Mouse (Mus musculus) cortical plate, adult 2 months (tissue): ENCODE data around the gene Marveld3. TPM values are rescaled to one million over a fixed set of nuclear protein-coding genes. Genes with fewer than 3 reads are reported as not detected.

Experiments
- H3K27ac ChIP-seq: fragments of 200-500 bp; 2 replicates; pipeline ENCODE4 v1.5.1; 2012; ENCODE audit warnings: low read length, control low read depth, inconsistent platforms; ENCODE audit not compliant: insufficient read depth
- H3K4me1 ChIP-seq: fragments of 200-500 bp; 2 replicates; pipeline ENCODE4 v1.6.1; 2011; ENCODE audit warnings: low read length; ENCODE audit not compliant: control insufficient read depth, insufficient read depth
- H3K4me3 ChIP-seq: fragments of 200-500 bp; 2 replicates; pipeline ENCODE4 v1.5.1; 2011; ENCODE audit warnings: mild to moderate bottlenecking, low read length, control low read depth; ENCODE audit not compliant: insufficient read depth
- CTCF ChIP-seq: fragments of 200-500 bp; IDR thresholded peaks from 2 replicates; pipeline ENCODE4 v1.5.1; 2011; ENCODE audit warnings: mild to moderate bottlenecking, control low read depth, low read length; ENCODE audit not compliant: insufficient read depth; ENCODE audit errors: extremely low read depth
- POLR2A ChIP-seq: fragments of 200-500 bp; IDR thresholded peaks from 2 replicates; pipeline ENCODE4 v1.6.1; 2011; ENCODE audit warnings: mild to moderate bottlenecking, low read length, control low read depth; ENCODE audit not compliant: insufficient read depth; ENCODE audit errors: extremely low read depth
- polyA plus RNA-seq: library from polyadenylated mRNA; depleted of rRNA; stranded (reverse); fragments of >200 nt; gene quantifications from 2 replicates; pipeline ENCODE4 v1.2.3, GENCODE M21; 2012; rRNA removed

Gene Marveld3
- polyA plus RNA-seq, 1 experiment, result 0.19 TPM

DNA sequence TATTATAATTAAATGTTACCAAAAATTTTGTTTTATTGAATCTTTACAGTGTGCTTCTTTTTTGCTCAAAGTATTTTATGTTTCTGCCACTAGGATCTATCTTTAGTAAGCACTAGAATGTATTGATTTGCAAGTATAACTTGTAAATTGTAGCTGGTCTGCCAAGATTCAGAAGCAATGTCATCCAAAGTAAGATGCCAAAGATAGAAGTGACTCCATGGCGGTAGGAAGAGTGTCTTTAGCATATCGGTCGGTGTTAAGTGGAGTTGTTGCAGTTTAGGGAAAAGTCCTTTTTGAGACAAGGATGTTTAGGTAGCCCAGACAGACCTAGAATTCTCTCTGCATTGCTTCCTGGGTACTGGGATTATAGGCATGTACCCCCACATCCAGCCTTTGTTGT, 55.1 kb downstream of the Marveld3 start:
- H3K4me1 ChIP-seq, result peaks cover 11% of the 10 kb centered on the region
- H3K4me3 ChIP-seq, result no peak overlapping the region
- no peak overlapping the region for H3K27ac ChIP-seq
- TF ChIP-seq POLR2A, result no peak
- TF ChIP-seq CTCF, result no peak

DNA sequence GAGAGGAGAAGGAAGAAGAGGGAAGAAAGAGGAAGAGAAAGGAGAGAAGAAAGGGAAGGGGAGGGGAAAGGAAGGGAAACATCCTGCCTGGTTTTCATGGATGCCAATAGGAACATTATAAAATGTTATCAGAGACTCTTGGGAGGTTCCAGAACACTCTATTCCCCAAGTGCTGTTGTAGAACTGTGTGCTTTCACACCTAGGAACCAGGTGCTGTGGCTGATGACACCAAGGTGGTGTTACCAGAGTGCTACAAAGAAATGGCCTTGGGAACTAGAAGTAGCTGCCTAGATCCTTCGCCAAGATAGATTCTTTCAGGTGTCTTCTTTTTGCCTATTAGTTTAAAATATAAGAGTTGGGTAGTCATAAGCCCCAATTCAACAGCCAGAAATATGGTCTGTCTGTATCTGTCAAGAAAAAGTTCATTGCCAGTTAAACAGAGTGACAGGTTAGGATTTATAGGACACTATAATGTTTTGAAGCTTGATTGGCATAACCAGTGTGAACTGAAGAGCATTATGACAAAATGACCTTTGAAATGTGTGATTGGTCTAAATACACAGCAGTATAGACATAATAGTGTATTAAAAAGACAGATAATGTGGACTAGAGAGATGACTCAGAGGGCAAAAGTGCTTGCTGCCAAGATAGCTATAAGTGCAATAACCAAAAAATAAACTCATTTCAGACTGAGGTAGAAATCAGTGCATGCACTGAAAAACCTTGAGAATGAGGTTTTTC, 56.9 kb downstream of the Marveld3 start:
- Histone ChIP-seq H3K27ac (no peak overlapping the region), H3K4me1 (peaks cover 11% of the 10 kb centered on the region), H3K4me3 (no peak overlapping the region)
- TF ChIP-seq CTCF (no peak), POLR2A (no peak)

DNA sequence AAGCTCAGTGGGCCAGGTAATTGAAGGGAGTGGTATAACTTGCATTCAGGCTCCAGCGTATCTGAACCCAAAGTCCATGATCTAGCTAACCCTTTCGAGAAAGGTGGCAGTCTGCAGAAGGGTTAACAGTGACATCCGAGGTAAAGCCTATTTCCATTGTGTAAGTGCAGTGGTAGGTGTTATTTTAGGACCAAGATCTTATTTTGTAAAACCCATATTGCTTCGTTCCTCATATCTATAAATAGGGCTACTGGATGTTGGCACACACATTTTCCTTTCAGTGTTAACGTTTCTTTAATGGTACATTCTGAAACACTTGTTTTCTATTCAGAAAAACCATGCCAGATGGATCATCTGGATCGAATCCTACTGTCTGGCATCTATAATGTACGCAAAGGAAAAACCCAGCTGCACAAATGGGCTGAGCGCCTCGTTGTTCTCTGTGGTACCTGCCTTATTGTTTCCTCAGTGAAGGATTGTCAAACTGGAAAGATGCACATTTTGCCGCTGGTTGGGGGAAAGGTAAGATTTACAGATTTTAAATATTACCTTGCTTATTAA, 58.0 kb downstream of the Marveld3 start:
- Histone ChIP-seq H3K4me3 (no peak overlapping the region), H3K4me1 (peaks cover 11% of the 10 kb centered on the region), H3K27ac (no peak overlapping the region)
- TF ChIP-seq POLR2A (no peak), CTCF (no peak)

GRCm38 (mm10) chr8:109902379-109902778, 59.6 kb downstream of the Marveld3 start:
- Histone ChIP-seq H3K4me3 (no peak overlapping the region), H3K27ac (no peak overlapping the region; the same call in 1 of the 2 replicates), H3K4me1 (peaks cover 11% of the 10 kb centered on the region)
- TF ChIP-seq CTCF, result no peak
- TF ChIP-seq POLR2A, result no peak

Other genes with a start within 250 kb of the Marveld3 start
- 14.2 and 14.4 TPM in 2 replicates for gene Atxn1l, start 224.5 kb downstream of the Marveld3 start, polyA plus RNA-seq
- 68.4 and 68.9 TPM in 2 replicates for gene Ap1g1, start 183.6 kb downstream of the Marveld3 start, polyA plus RNA-seq
- gene Phlpp2, start 93.7 kb downstream of the Marveld3 start, polyA plus RNA-seq, result 23.5 and 24.8 TPM in 2 replicates
- not detected in 2 replicates for gene Tat, start 28.2 kb upstream of the Marveld3 start, polyA plus RNA-seq
- gene Chst4, start 77.5 kb upstream of the Marveld3 start, polyA plus RNA-seq, result 0.08 and 0.15 TPM in 2 replicates
- 27.7 and 28.1 TPM in 2 replicates for gene Zfp612, start 117.5 kb upstream of the Marveld3 start, polyA plus RNA-seq
- gene Gm21964, start 139.0 kb upstream of the Marveld3 start, polyA plus RNA-seq, result not detected in 2 replicates
- gene Gm17720, start 140.6 kb upstream of the Marveld3 start, polyA plus RNA-seq, result not detected in 2 replicates
- gene Calb2, start 206.0 kb upstream of the Marveld3 start, polyA plus RNA-seq, result 14.4 and 15.3 TPM in 2 replicates